Mouse (Mus musculus): Measurements from ENCODE around the gene Ltc4s.
A peak's percentile ranks its signal among the peaks of the same experiment; 100 is the strongest.

The Ltc4s gene

DNA sequence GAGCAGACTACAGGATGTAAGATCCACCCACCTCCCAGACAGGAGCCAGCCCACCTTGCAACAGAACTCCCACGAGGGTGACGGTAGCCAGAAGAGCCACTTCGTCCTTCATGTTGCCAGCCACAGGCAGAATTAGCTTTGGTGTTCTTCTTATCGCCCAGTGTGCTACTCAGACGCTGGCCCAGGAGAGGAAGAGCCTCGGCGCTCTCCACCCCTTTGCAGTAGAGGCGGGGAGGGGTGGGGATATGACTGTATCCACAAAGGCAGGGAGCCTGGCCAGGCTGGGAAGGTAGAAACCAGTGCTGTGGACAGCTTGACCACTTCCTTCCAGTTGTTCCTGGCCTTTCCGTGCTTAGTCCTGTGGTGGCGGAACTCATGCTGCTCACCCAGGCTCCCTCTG, at the start of gene Ltc4s:
Gene Ltc4s, minus strand, starts transcription at position 293 of the 400 bp plus-strand sequence.
- DNase-seq (ENCODE audit: low spot score): no peak

DNA sequence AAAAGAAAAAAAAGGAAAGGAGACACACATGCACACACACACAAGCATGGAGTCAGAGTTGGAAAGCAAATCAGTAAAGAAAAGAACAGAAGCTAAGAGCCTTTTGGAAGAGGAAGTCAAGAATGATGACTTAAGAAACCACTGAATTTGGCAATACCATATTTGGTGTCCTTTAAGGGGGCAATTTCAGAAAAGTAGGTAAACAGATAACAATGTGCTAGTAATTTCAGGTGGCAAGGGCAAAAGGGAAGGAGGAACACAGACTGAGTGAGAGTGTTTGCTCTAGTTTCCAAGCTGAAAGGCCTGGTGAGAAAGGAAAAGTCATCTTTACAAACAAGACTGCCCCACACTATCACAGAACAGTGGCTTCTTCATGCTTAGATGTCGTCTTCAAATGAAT, 48.0 kb upstream of the Ltc4s start:
- DNase-seq (ENCODE audit: low spot score): no peak

DNA sequence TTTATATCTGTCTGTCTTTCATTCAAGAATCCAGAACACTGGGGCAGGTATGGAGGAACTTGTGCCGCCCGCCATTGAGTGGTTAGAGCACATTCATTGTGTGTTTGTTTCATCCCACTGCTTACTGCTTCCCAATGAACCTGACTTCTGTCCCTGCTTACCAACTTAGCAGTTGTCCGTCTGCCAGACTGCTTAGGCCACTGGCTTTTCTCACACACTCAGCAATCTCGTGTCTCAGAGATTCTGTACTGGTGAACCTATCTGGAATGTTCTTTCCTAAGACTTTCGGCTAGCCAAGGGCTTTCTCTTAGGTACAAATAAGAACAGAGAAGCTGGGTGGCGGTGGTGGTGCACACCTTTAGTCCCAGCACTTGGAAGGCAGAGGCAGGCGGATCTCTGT, 47.3 kb upstream of the Ltc4s start:
- DNase-seq (ENCODE audit: low spot score): no peak

DNA sequence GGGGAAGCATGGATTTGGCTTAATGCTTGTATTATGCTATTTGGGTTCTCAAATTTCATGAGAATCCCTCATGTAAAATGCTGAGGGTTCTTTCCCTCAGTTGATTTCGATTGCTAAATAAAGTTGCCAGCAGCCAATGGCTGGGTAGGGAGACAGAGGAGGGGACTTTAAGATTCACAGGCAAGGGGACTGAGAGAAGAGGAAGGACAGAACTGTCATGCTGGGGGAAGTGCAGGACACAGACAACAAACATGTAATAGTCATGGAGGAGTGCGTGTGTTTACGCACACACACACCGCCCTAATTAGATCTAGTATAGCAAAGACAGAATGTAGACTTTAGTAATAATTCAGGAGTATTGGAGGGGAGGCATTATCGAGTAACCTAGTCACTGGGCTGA, 46.8 kb upstream of the Ltc4s start:
- DNase-seq (ENCODE audit: low spot score): no peak

DNA sequence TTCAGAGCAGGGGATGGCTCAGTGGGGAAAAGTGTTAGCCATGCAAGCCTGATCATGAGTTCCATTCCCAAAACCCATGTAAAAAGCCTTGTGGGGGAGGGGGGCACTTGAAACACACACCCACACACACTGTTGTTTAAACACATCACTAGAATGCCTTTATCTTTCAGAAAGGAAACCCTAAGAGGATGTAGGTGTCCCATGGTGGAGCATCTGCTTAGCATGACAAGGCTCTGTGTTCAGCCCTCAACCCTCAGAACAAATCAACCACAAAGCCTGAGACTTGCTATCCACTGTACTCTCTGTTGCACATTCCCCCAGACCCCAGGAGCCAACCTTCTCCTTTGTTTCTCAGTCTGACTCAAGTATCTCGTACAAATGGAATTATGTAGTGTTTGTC, 41.6 kb upstream of the Ltc4s start:
- no peak for DNase-seq (ENCODE audit: low spot score)

DNA sequence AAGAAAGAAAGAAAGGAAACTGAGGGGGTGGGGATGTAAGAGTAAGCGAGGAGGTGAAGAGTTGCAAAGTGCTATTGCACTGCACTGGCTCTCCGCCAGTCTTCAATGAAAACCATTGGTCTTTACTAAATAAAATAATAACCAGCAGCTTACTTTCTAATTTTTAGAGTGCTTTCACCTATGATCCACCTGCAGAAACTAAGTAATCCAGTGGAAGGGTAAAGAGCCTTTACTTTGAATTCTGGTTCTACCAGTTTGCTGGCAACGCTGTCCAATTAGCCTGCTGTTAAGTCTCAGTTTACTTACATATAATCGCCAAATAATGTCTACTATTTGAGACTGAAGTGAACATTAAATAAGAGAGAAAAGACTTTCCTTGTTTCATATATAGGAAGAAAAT, 40.6 kb upstream of the Ltc4s start:
- no peak for DNase-seq (ENCODE audit: low spot score)

DNA sequence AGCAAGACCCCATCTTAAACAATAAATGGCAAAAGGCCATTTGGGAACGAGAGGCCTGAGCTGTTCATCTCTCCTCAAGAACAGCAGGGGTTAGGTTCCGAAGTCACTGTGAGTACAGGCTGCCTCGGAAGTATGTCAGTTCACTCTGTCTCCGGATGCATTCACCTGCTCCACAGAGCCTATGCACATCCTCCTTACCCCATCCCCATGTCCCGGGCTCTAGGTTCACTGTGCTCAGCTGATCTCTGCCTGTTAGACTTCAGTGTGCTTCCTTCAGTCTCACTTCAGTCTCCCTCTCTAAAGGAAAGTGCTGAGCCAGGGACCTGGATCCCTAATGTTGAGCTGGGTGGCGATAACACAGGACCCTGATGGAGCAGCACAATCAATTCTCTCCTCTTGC, 39.3 kb upstream of the Ltc4s start:
- DNase-seq (ENCODE audit: low spot score): no peak

DNA sequence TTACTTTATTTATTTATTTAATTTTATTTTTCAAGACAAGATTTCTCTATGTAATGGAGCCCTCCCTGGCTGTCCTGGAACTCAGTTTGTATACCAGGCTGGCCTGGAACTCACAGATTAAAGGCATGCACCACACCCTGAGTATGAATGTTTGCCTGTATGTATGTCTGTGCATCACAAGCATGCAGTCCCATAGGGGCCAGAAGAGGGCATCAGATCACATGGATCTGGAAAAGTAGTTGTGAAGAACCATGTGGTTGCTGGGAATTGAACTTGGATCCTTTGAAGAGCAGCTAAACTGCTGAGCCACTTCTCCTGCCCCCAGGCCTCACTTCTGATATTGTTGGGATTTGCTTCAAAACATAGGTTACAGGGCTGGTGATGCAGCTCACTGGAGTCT, 38.6 kb upstream of the Ltc4s start:
- no peak for DNase-seq (ENCODE audit: low spot score)

DNA sequence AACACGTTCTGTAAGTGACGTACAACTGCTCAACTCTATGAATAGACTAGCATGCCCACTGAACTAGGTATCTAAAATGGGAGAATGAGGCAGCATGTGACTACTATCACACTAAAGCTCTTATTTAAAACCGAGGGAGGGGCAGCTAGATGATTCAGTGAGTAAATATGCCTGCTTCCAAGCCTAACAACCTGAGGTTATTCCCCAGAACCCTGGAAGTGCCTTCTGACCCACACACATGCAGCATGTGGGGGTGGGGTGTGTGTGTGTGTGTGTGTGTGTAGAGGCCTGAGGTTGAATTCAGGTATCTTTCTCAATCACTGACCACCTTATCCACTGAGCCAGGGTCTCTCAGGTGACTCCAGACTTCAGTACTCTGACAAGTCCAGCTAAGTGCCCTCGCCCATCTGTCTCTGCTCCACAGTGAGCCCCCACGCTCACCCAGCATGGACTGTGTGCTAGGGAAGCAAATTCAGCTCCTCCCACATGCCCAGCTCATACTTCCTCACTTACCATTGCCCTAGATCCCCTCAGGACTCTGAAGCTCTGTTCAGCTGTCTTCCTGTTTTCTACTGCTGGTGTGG, 37.2 kb upstream of the Ltc4s start:
- DNase-seq (ENCODE audit: low spot score): no peak

DNA sequence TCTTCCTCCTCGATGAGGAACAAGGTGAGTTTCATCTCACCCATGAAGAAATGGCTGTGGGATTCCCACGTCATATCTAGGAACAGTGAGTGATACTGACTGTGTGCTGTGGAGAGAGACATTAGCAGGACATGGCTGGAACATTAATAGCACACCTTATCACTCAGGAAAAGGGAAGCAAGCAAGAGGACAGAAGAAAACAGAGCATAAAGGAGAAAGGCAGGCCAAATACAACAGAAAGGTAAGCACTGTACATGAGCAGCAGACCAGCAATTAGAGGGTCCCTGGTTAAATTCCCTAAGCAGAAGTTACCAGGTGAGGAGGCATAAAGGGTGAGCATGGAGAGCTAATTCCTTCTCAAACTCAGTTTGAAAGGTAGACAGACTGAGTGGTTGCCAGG, 36.7 kb upstream of the Ltc4s start:
- DNase-seq (ENCODE audit: low spot score): no peak

DNA sequence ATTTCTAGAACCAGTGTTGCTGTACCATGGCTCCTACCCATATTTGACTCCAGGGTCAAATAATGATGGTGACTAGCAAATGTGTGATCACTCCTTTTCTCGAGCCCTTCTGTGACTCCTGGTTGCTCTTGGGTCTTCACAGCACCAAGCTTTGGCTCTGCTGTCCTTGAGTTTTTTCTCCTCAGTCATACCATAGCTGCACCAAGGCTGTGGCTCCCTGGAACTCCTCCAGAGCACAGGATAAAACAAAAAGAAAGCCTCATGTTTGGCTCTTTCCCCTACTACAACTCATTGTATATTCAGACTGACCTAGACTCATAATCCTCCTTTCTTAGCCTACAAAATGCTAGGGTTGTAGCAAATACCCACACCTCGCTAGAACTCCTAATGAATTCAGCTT, 34.4 kb upstream of the Ltc4s start:
- no peak for DNase-seq (ENCODE audit: low spot score)

DNA sequence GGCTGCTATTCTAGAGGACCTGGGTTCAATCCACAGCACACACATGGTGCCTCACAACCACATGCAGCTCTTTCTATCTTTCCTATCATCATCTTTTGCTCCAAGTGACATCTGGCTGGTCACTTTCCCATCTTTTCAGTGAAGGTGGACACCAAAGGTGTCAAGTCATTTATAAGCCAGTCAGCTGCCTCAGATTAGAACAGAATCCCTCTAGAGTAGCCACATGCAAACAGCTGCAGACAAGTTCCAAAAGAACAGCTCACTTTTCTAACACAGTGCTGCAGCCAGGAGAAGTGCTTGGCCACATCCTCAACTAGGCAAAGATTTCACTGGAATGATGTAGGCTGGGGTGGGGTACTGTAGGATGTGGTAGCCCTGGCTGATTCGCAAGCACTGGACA, 31.5 kb upstream of the Ltc4s start:
- no peak for DNase-seq (ENCODE audit: low spot score)

DNA sequence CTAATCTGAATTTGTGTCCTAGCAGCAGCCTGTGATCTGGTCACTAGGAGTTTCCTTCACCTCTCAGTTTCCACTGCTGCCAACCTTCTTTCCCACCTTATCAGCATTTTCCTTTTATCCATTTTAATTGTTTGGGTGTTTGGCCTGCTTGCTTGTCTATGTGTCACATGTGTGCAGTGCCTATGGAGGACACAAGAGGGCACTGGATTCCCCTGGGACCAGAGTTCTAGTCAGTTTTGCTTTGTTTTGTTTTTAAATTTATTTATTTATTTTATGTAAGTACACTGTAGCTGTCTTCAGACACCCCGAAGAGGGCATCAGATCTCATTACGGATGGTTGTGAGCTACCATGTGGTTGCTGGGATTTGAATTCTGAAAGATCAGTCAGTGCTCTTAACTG, 30.7 kb upstream of the Ltc4s start:
- DNase-seq (ENCODE audit: low spot score): no peak

DNA sequence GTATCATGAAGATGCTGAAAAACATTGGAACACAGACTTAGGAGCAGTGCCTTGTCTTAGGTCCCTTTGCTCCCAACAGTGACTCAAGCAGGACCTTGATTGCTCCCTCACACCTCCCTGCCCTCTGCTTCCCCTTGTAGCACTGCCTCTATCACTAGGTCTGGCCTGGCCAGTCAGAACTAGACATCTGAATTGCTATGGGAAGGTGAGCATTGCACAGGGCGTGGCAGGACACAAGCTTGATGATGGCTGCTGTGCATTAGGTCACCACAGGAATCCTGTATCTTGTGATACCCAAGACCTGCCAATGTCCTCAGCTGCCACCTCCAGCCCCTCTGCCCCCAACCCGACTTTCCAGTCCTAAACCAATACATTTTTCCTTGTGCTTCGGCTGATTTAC, 28.6 kb upstream of the Ltc4s start:
- DNase-seq (ENCODE audit: low spot score): no peak

DNA sequence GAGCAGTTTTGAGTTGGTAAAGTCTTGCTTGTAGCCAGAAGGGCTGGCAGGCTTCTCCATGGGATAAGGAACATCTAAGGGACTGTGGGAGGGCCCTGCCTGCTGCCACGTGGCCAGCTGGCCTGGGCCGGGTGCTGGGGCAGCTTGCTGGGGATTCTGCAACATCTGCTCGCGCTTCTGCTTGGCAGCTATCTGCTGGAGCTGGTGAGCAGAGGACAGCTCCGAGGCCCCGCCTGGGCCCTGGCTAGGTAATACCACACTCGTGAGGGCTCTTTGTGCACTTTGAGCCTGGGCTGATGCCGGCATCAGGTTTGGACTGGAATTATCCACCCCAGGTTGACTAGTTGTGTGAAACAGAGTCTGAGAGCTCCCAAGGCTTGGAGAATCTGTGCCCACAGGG, 27.5 kb upstream of the Ltc4s start:
- DNase-seq (ENCODE audit: low spot score): peak; percentile 60

DNA sequence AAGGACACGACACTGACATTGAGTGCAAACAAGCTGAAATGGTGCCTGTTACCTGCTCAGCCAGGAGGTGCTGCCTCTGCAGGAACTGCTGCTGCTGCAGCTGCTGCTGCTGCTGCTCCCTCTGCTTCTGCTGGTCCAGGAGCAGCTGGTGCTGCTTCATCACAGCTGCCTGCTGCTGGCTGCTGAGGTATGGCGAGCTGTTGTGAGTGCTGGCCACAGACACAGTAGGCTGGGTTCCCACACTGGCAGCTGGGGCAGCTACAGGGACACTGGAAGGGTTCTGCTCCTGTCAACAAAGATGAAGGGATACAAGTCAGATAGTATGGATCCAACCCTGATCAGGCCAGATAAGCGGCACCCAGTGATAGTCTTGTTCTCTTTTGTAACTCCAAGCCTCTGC, 24.8 kb upstream of the Ltc4s start:
- no peak for DNase-seq (ENCODE audit: low spot score)

DNA sequence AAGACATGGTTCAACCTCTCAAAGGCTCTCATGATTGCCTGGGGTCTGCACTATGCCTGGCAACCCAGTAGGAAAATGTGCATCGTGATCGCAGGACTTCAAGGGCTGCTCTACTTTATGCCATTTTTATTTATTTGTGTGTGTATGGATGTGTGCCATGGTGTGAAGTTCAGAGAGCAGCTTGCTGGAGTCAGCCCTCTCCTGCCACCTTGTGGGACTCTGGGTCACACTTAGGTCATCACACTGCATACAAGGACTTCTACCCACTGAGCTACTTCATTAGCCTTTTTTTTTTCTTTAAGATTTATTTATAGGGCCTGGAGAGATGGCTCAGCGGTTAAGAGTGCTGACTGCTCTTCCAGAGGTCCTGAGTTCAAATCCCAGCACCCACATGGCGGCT, 23.6 kb upstream of the Ltc4s start:
- DNase-seq (ENCODE audit: low spot score): no peak

DNA sequence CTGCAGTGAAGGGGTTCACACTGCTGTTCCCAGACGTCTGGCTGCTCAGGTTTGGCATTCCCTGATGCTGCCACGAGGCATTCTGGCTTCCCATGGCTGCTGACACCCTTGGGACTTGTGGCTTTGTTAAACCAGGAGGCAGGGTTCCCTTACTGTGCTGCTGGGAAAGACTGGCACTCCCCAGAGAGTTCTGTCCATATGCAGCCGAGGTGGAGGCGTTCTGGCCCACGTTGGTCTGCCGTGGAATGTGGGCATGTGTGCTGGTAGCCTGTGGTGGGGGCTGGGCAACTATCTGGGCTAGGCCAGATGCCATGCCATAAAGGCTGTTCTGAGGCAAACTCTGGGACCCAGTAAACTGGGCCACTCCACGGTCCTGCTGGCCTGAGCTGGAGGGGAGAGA, 19.9 kb upstream of the Ltc4s start:
- DNase-seq (ENCODE audit: low spot score): no peak

DNA sequence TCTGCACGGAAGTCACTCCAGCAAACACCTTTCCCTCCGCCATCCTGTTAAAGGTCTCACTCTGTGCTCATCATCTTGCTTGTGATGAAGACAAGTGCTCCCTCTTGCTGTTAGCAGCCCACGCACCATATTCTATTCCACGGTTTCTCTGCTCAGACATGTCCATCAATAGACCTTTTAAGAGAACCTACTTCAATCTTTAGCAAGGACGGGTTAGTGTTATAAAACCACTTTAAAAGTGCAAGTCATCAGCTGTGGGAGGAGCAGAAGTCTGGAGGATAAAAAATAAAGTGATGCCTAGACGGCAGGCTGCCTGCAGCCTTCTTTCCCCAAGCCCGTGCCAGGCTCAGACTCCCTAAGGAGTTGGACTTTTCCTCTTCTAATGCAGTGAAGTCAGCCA, 18.2 kb upstream of the Ltc4s start:
- DNase-seq (ENCODE audit: low spot score): no peak

DNA sequence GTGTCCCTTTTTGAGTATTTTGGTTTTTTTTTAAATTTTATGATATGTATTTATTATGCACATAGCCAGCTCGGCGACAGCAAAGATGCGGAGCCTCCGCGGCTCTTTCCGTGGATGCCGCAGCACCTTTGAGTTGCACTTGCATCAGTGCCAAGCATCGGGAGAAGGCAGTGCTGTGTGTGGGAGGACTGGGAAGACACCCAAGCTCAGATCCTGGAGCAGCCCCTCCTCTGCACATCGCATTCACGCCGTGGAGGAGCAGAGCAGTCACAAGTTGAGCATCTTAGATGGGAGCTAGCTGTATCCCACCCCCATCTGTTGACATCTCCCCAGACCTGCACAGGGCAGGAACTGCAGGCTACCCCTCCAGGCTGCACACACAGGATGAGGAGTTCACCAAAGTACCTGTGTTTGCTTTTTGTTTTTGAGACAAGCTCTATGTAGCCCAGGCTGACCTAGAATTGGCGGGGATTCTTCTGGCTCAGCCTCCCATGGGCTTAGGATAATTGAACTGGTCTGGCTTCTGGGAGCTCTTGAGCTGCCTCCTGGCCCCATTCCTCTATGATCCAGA, 15.7 kb upstream of the Ltc4s start:
- DNase-seq (ENCODE audit: low spot score): no peak

DNA sequence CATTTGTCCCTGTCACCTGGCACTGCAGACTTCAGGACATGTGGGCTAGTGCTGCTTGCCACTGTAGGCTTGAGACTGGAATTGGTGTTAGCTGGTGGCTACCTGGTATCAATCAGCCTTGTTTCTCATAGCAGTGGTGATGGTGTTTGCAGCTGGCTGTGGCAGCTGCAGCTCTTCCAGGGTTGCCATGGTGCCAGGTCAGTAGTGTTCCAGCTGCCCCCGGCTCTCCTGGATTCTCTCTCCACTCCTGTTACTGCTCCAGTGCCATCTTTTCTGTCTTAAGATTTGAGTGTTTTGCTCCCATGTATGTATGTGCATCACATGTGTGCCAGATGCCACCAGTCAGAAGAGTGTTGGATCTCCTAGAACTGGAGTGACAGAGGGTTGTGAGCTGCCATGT, 15.0 kb upstream of the Ltc4s start:
- DNase-seq (ENCODE audit: low spot score): no peak

DNA sequence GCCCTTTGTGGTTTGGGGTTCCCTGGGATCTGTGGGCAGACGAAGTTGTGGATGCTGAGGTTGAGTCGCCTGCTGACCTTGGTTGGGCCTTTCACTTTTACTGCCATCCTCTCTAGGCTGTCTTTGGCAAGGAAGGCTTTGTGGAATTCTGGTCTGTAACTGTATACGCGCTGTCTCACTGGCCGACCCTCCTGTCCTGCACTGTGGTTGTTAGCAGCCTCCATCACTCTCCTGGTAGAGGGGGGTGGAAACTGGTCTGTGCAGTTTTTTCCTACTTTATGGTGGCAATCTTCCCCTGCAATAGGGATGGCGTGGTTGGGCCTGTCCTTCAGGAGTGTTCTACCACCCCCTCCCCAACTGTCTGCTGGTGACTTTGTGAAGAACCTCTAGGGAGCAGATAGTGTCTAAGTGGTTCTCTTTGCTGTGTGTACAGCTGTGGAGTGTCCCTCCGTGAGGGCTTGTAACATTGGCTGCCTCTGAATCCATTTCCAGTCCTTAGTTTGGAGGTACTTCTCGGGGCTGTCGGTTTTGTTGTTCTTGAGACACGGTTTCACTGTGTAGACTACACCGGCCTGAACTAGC, 14.4 kb upstream of the Ltc4s start:
- no peak for DNase-seq (ENCODE audit: low spot score)

DNA sequence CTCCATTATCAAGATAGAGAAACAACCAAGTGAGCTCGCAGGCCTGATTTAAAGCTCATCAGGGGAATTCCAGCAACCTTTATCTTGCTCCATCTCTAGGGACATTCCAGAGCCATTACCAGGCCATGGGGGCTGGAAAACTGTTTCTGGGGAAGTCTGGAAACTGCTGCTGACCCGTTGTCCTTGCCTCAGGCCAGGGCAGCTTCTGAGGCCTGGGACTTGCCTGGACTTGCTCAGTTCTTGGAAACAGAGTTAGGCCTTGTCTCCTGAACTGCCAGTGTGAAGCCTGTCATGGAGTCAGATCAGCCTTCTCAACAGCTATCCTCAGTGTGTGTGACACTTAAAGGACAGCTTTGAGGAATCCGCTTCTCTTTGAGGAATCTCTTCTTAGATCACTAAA, 13.8 kb upstream of the Ltc4s start:
- peak; percentile 80 for DNase-seq (ENCODE audit: low spot score)

DNA sequence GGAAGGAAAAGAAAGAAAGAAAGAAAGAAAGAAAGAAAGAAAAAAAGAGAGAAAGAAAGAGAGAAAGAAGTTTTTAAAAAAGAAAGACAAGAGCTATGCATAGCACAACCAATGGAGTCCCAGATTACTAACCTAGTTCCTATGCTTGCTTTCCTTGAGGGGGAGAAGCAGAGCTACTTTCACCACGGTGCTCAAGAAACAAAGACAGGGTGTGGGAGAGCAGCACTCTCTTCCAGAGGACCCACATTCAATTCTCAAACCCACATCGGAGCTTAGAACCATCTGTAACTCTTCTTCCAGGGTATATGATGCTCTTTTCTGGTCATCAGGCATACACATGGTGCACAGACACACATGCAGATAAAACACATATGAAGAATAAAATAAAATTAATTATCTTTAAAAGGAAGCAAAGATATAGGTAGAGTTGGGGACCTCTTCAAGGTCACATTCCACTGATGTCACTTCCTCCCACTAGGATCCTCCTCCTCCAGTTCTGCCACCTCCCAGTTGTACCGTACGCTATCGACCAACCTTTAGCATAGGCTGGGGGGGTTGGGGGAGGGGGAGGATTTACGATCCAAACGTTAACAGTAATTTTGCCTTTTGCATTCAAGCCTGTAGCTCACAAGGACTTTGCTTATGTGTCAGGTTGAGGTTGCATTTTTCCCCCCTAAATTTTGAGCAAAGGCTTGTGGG, 10.2 kb upstream of the Ltc4s start:
- no peak for DNase-seq (ENCODE audit: low spot score)
